8 mouse cellular contexts compared by ENCODE assay signal in the genomic region with DNA sequence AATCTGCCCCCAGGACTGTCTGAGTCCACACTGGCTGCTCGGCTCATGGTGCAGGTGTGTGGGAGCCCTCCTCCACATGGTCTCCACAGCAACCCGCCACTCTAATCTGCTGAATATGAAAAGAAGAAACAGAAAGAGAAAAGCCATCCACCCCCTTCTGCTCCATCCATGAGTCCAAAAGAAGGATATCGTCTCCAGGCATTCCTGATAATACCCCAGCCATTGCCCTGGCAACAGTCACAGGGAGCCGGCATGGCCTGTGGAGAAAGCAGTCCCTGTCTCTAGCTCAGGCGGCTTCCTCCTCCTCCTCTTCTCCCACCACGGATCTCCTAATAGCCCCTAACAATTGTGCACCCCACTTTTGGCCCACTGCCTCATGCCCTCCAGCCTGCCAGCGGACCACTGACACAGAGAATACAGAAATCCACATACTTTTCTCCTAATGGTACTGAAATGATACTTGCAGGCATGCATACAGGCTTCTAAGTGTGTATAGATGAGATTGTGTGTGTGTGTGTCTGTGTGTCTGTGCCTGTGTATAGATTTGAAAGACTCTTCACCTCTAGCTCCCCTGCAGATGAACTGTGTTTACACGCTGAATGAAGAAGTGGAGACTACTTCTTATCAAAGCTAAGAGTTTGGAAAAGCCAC.
DNase-seq lines count a peak whose midpoint lies in the region; ATAC-seq and TF ChIP-seq lines count a peak whose summit lies in the region.

No protein-coding gene starts in this region.

- peak overlapping the region; percentile 64 for H3K4me3 ChIP-seq in gastrocnemius, adult 2 months
- H3K4me3 ChIP-seq in layer of hippocampus, adult 2 months, result peak overlapping the region; percentile 5; the same call in 1 of the 2 replicates
- H3K4me3 ChIP-seq in midbrain, embryonic 15.5 days, result no peak overlapping the region
- H3K4me3 ChIP-seq in thymus, adult 2 months (ENCODE audit: control insufficient read depth, insufficient read depth, low read length), result no peak overlapping the region

- H3K9me3 ChIP-seq in midbrain, embryonic 15.5 days, result no peaks in the 10 kb centered on the region

- intact Hi-C loops in gastrocnemius, adult 2 months (cut with DNase I), result no loop called here

- DNase-seq in gastrocnemius, adult 2 months, result no peak
- DNase-seq in gastrocnemius, adult 18-20 months (ENCODE audit: low spot score), result no peak
- DNase-seq in cerebellum, postnatal 14 days, result peak; percentile 55 to 63
- DNase-seq in frontal cortex, postnatal 25 days (ENCODE audit: low spot score in 2 of 2), result peak; percentile 15 to 20
- DNase-seq in layer of hippocampus, adult 2 months (ENCODE audit: low spot score in 2 of 2), result peak; percentile 36 to 58
- DNase-seq in thymus, adult 2 months, result no peak
- no peak for DNase-seq in kidney, adult 8-10 months

- TF ChIP-seq CTCF in gastrocnemius, adult 2 months (IDR thresholded peaks at IDR 0.05), result no peak
- no peak for TF ChIP-seq CTCF in layer of hippocampus, adult 2 months (conservative IDR thresholded peaks at IDR 0.05)
- no peak for TF ChIP-seq CTCF in thymus, adult 2 months (IDR thresholded peaks at IDR 0.05; ENCODE audit: borderline replicate concordance, control insufficient read depth, extremely low read depth, insufficient read depth, low read length, poor library complexity)

- H3K4me1 ChIP-seq in midbrain, embryonic 15.5 days, result peaks cover 20% of the 10 kb centered on the region
- H3K4me1 ChIP-seq in thymus, adult 2 months (replicated peaks; ENCODE audit: control insufficient read depth, insufficient read depth, low read length), result no peaks in the 10 kb centered on the region

- peak overlapping the region; percentile 76 for H3K27ac ChIP-seq in gastrocnemius, adult 2 months
- peak overlapping the region; percentile 90 for H3K27ac ChIP-seq in layer of hippocampus, adult 2 months
- peak overlapping the region; percentile 74 for H3K27ac ChIP-seq in midbrain, embryonic 15.5 days
- H3K27ac ChIP-seq in thymus, adult 2 months (ENCODE audit: control insufficient read depth, insufficient read depth, low read length), result no peak overlapping the region

- peak overlapping the region; percentile 28 for H3K4me2 ChIP-seq in midbrain, embryonic 15.5 days

- H3K9ac ChIP-seq in midbrain, embryonic 15.5 days, result no peak overlapping the region

- no peaks in the 10 kb centered on the region for H3K36me3 ChIP-seq in midbrain, embryonic 15.5 days (replicated peaks)
- no peaks in the 10 kb centered on the region for H3K36me3 ChIP-seq in thymus, adult 2 months (ENCODE audit: control insufficient read depth, insufficient read depth, low read length)

- 7% methylated on average over 8 of the region's 8 CpGs for WGBS in midbrain, embryonic 15.5 days
- 77% methylated on average over 8 of the region's 8 CpGs for WGBS in thymus, adult 2 months

- ATAC-seq in midbrain, embryonic 15.5 days (replicated peaks), result peak; percentile 95

- no peaks in the 10 kb centered on the region for H3K27me3 ChIP-seq in midbrain, embryonic 15.5 days (replicated peaks)
- no peaks in the 10 kb centered on the region for H3K27me3 ChIP-seq in thymus, adult 2 months (ENCODE audit: control insufficient read depth, insufficient read depth, low read length)

- no peak for TF ChIP-seq POLR2A in thymus, adult 2 months (IDR thresholded peaks at IDR 0.05; ENCODE audit: control insufficient read depth, extremely low read depth, insufficient read depth, low read length, poor library complexity)

Comparison
In these comparisons a context has a peak if more than half of its experiments do, and no peak if none do; other contexts are left out.
1. DNase-seq: peak in cerebellum, postnatal 14 days (2 of 2), frontal cortex, postnatal 25 days (2 of 2) and layer of hippocampus, adult 2 months (2 of 2); none in gastrocnemius, adult 2 months (single experiment), gastrocnemius, adult 18-20 months (single experiment), thymus, adult 2 months (single experiment) and kidney, adult 8-10 months (0 of 2).
2. H3K4me3 ChIP-seq: peak in gastrocnemius, adult 2 months (single experiment) and layer of hippocampus, adult 2 months (single experiment); none in midbrain, embryonic 15.5 days (single experiment) and thymus, adult 2 months (single experiment).